Mouse (Mus musculus): Measurements from ENCODE around the gene Psmf1. TPM values are rescaled to one million over a fixed set of nuclear protein-coding genes. Genes with fewer than 3 reads are reported as not detected.

Psmf1 gene
- polyA plus RNA-seq, 1 experiment from 2014 or later, result 48.1 TPM

DNA sequence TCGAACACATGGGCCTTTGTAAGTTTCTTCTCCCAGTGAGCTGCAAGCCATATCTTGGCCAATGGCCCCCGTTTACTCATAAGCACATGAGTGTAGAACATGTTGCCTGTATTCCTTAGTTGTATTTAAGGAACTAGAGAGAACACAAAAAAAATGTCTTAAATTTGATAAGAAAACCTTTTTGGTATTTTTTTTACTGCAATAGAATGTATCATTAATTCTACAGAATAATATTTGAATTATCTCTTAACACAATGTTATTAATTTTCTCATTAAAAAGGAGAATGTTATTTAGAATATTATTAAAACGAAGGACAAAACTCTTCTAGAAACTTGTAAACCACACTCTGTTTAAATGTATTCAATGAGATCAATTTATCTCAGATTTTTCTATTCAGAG, 75.6 kb downstream of the Psmf1 start, which contains the start of gene Rad21l:
Rad21l (minus strand) TSS at position 101 of the 400 bp plus-strand sequence.
- 75% methylated on average over 3 of the region's 3 CpGs for WGBS
- Histone ChIP-seq H3K36me3 (replicated peaks) (no peaks in the 10 kb centered on the region), H3K27me3 (peaks cover 14% of the 10 kb centered on the region), H3K4me1 (0 out of 2 replicates have a peak, but pooled peaks cover 3% of the 10 kb centered on the region), H3K9ac (no peak within 1 kb of the TSS), H3K4me2 (no peak within 1 kb of the TSS), H3K4me3 (replicated peaks) (no peak within 1 kb of the TSS), H3K27ac (no peak within 1 kb of the TSS), H3K9me3 (peaks cover 6% of the 10 kb centered on the region; the same call in 1 of the 2 replicates)
- ATAC-seq (ENCODE audit: low FRiP score), result no peak

Other genes starting within 250 kb of the Psmf1 start
- 526 and 540 TPM in 2 replicates for gene Fkbp1a, start 201.7 kb downstream of the Psmf1 start, polyA plus RNA-seq (2016; fragmentation: Nextera tagmentation; extraction: Ambion mirVana)
- 0.55 and 0.98 TPM in 2 replicates for gene Sdcbp2, start 171.6 kb downstream of the Psmf1 start, polyA plus RNA-seq (2016; fragmentation: Nextera tagmentation; extraction: Ambion mirVana)
- 3.5 and 4.3 TPM in 2 replicates for gene Snph, start 111.6 kb downstream of the Psmf1 start, polyA plus RNA-seq (2016; fragmentation: Nextera tagmentation; extraction: Ambion mirVana)
- 0.12 TPM in 1 of 2 replicates, not detected in the other for gene Rad21l, start 75.7 kb downstream of the Psmf1 start, polyA plus RNA-seq (2016; fragmentation: Nextera tagmentation; extraction: Ambion mirVana)
- gene Tmem74b, start 42.2 kb downstream of the Psmf1 start, polyA plus RNA-seq (2016; fragmentation: Nextera tagmentation; extraction: Ambion mirVana), result 9.5 and 11.3 TPM in 2 replicates
- gene Rspo4, start 98.7 kb upstream of the Psmf1 start, polyA plus RNA-seq (2016; fragmentation: Nextera tagmentation; extraction: Ambion mirVana), result 0.10 TPM in 1 of 2 replicates, not detected in the other
- 0.10 TPM in 1 of 2 replicates, not detected in the other for gene Angpt4, start 167.0 kb upstream of the Psmf1 start, polyA plus RNA-seq (2016; fragmentation: Nextera tagmentation; extraction: Ambion mirVana)
- 90.2 and 96.2 TPM in 2 replicates for gene Fam110a, start 236.0 kb upstream of the Psmf1 start, polyA plus RNA-seq (2016; fragmentation: Nextera tagmentation; extraction: Ambion mirVana)